Mouse (Mus musculus) midbrain, embryonic 12.5 days (tissue): ENCODE results near the gene Hspg2. TPM values are rescaled to one million over a fixed set of nuclear protein-coding genes. Genes with fewer than 3 reads are reported as not detected.

Source experiments
- ATAC-seq: fragments of 200-750 bp; cut with Nextera tagmentation; 2 replicates; pipeline ENCODE4 v1.8.0; 2017; ENCODE audit warnings: low read depth, moderate TSS enrichment, moderate library complexity; ENCODE audit not compliant: low FRiP score
- H3K27ac ChIP-seq: fragments of 300-500 bp; sonication (generic); replicated peaks from 2 replicates; pipeline ENCODE4 v1.5.1; 2016; ENCODE audit warnings: mild to moderate bottlenecking
- H3K27me3 ChIP-seq: fragments of 300-500 bp; sonication (generic); 2 replicates; pipeline ENCODE4 v1.6.1; 2016; ENCODE audit warnings: mild to moderate bottlenecking
- H3K36me3 ChIP-seq: fragments of 300-500 bp; sonication (generic); 2 replicates; pipeline ENCODE4 v1.6.1; 2016
- H3K4me1 ChIP-seq: fragments of 300-500 bp; sonication (generic); 2 replicates; pipeline ENCODE4 v1.6.1; 2016
- H3K4me2 ChIP-seq: fragments of 300-500 bp; sonication (generic); replicated peaks from 2 replicates; pipeline ENCODE4 v1.6.1; 2016; ENCODE audit warnings: mild to moderate bottlenecking, moderate library complexity
- H3K4me3 ChIP-seq: fragments of 300-500 bp; sonication (generic); 2 replicates; pipeline ENCODE4 v1.5.1; 2016; ENCODE audit warnings: mild to moderate bottlenecking
- H3K9ac ChIP-seq: fragments of 300-500 bp; sonication (generic); replicated peaks from 2 replicates; pipeline ENCODE4 v1.6.1; 2016; ENCODE audit warnings: mild to moderate bottlenecking, moderate library complexity
- H3K9me3 ChIP-seq: fragments of 300-500 bp; sonication (generic); 2 replicates; pipeline ENCODE4 v1.6.1; 2016; ENCODE audit warnings: mild to moderate bottlenecking
- WGBS: fragments of 180-500 bp; shearing (Covaris S2); methylation state at CpG from one replicate; pipeline ENCODE4 v1.1.7; 2016; 5-methylcytosine and 5-hydroxymethylcytosine counted together
- polyA plus RNA-seq: library from polyadenylated mRNA; unstranded; fragments of >200 nt; fragmentation: Nextera tagmentation; extraction: Ambion mirVana; gene quantifications from 2 replicates; pipeline ENCODE4 v1.2.1, GENCODE M21; 2016

Hspg2 gene
- polyA plus RNA-seq, 1 experiment from 2014 or later: 9.5 TPM

- no peaks in the 10 kb centered on the region for H3K9me3 ChIP-seq
- H3K4me3 ChIP-seq: no peak overlapping the region
- no peaks in the 10 kb centered on the region for H3K36me3 ChIP-seq
- 0 out of 2 replicates have a peak overlapping the region, but pooled peaks have one; percentile 15 for H3K27ac ChIP-seq
- no peak overlapping the region for H3K4me2 ChIP-seq
- no peak overlapping the region for H3K9ac ChIP-seq
- ATAC-seq: no peak
- WGBS: 49% methylated on average over 14 of the region's 14 CpGs
- H3K27me3 ChIP-seq: peaks cover 11% of the 10 kb centered on the region
- peaks cover 79% of the 10 kb centered on the region for H3K4me1 ChIP-seq
Observed at GRCm38 (mm10) chr4:137485258-137485960, 16.8 kb downstream of the Hspg2 start.

- 41% methylated on average over 20 of the region's 20 CpGs for WGBS
- Histone ChIP-seq H3K9ac (no peak overlapping the region), H3K4me1 (peaks cover 71% of the 10 kb centered on the region), H3K27ac (0 out of 2 replicates have a peak overlapping the region, but pooled peaks have one; percentile 15), H3K4me3 (no peak overlapping the region), H3K27me3 (peaks cover 3% of the 10 kb centered on the region), H3K36me3 (no peaks in the 10 kb centered on the region), H3K4me2 (no peak overlapping the region), H3K9me3 (no peaks in the 10 kb centered on the region)
- no peak for ATAC-seq
Observed at GRCm38 (mm10) chr4:137486081-137487014, 17.8 kb downstream of the Hspg2 start.

GRCm38 (mm10) chr4:137487286-137488000 lies 18.9 kb downstream of the Hspg2 start:
- no peak overlapping the region for H3K4me2 ChIP-seq

GRCm38 (mm10) chr4:137488038-137488437 lies 19.5 kb downstream of the Hspg2 start:
- WGBS: 36% methylated on average over 11 of the region's 11 CpGs
- no peak overlapping the region for H3K4me2 ChIP-seq
- H3K27ac ChIP-seq: no peak overlapping the region
- no peaks in the 10 kb centered on the region for H3K9me3 ChIP-seq
- no peak overlapping the region for H3K9ac ChIP-seq
- peaks cover 58% of the 10 kb centered on the region for H3K4me1 ChIP-seq
- no peaks in the 10 kb centered on the region; the same call in 1 of the 2 replicates for H3K27me3 ChIP-seq
- no peak for ATAC-seq
- no peak overlapping the region for H3K4me3 ChIP-seq
- H3K36me3 ChIP-seq: no peaks in the 10 kb centered on the region

More at GRCm38 (mm10) chr4:137487286-137488000, 18.9 kb downstream of the Hspg2 start:
- Histone ChIP-seq H3K4me1 (peaks cover 60% of the 10 kb centered on the region), H3K36me3 (no peaks in the 10 kb centered on the region), H3K9ac (0 out of 2 replicates have a peak overlapping the region, but pooled peaks have one; percentile 4), H3K9me3 (no peaks in the 10 kb centered on the region), H3K27ac (peak overlapping the region; percentile 39), H3K27me3 (no peaks in the 10 kb centered on the region; the same call in 1 of the 2 replicates), H3K4me3 (no peak overlapping the region)
- no peak for ATAC-seq
- WGBS: 47% methylated on average over 10 of the region's 10 CpGs

GRCm38 (mm10) chr4:137488571-137489303 lies 20.2 kb downstream of the Hspg2 start:
- no peak overlapping the region for H3K9ac ChIP-seq
- no peak overlapping the region for H3K4me3 ChIP-seq
- peak overlapping the region; percentile 39; the same call in 1 of the 2 replicates for H3K27ac ChIP-seq
- 10% methylated on average over 12 of the region's 12 CpGs for WGBS
- H3K27me3 ChIP-seq: no peaks in the 10 kb centered on the region; the same call in 1 of the 2 replicates
- peaks cover 58% of the 10 kb centered on the region for H3K4me1 ChIP-seq
- no peaks in the 10 kb centered on the region for H3K36me3 ChIP-seq
- no peaks in the 10 kb centered on the region for H3K9me3 ChIP-seq
- peak; percentile 39 for ATAC-seq
- H3K4me2 ChIP-seq: 0 out of 2 replicates have a peak overlapping the region, but pooled peaks have one; percentile 11

- no peak overlapping the region for H3K4me3 ChIP-seq
- no peak overlapping the region for H3K9ac ChIP-seq
- no peaks in the 10 kb centered on the region for H3K36me3 ChIP-seq
- H3K27me3 ChIP-seq: no peaks in the 10 kb centered on the region; the same call in 1 of the 2 replicates
- whole genome bisulfite sequencing: 63% methylated on average over 8 of the region's 8 CpGs
- no peaks in the 10 kb centered on the region for H3K9me3 ChIP-seq
- no peak overlapping the region for H3K4me2 ChIP-seq
- peak overlapping the region; percentile 49; the same call in 1 of the 2 replicates for H3K27ac ChIP-seq
- H3K4me1 ChIP-seq: peaks cover 54% of the 10 kb centered on the region
- no peak for ATAC-seq
Observed at GRCm38 (mm10) chr4:137489996-137490395, 21.4 kb downstream of the Hspg2 start.

- no peak overlapping the region for H3K9ac ChIP-seq
- 86% methylated on average over 11 of the region's 11 CpGs for WGBS
- no peaks in the 10 kb centered on the region; the same call in 1 of the 2 replicates for H3K27me3 ChIP-seq
- H3K9me3 ChIP-seq: no peaks in the 10 kb centered on the region
- peaks cover 35% of the 10 kb centered on the region for H3K4me1 ChIP-seq
- H3K4me2 ChIP-seq: no peak overlapping the region
- H3K27ac ChIP-seq: no peak overlapping the region
- ATAC-seq: no peak
- H3K4me3 ChIP-seq: no peak overlapping the region
- H3K36me3 ChIP-seq: no peaks in the 10 kb centered on the region
Observed at GRCm38 (mm10) chr4:137492563-137492962, 24.0 kb downstream of the Hspg2 start.

- Histone ChIP-seq H3K9ac (no peak overlapping the region), H3K4me1 (peaks cover 29% of the 10 kb centered on the region), H3K9me3 (no peaks in the 10 kb centered on the region), H3K27me3 (no peaks in the 10 kb centered on the region; the same call in 1 of the 2 replicates), H3K4me2 (no peak overlapping the region), H3K36me3 (no peaks in the 10 kb centered on the region), H3K4me3 (no peak overlapping the region), H3K27ac (no peak overlapping the region)
- no peak for ATAC-seq
- 91% methylated on average over 4 of the region's 4 CpGs for WGBS
Observed at GRCm38 (mm10) chr4:137493187-137493586, 24.6 kb downstream of the Hspg2 start.

- Histone ChIP-seq H3K9me3 (no peaks in the 10 kb centered on the region), H3K4me2 (no peak overlapping the region), H3K36me3 (no peaks in the 10 kb centered on the region), H3K4me3 (no peak overlapping the region), H3K27me3 (no peaks in the 10 kb centered on the region; the same call in 1 of the 2 replicates), H3K9ac (0 out of 2 replicates have a peak overlapping the region, but pooled peaks have one; percentile 15), H3K27ac (peak overlapping the region; percentile 60), H3K4me1 (peaks cover 19% of the 10 kb centered on the region)
- ATAC-seq: no peak
- 9% methylated on average over 19 of the region's 19 CpGs for WGBS
Observed at GRCm38 (mm10) chr4:137494751-137495500, 26.4 kb downstream of the Hspg2 start.

GRCm38 (mm10) chr4:137495501-137496100 lies 27.0 kb downstream of the Hspg2 start:
- Histone ChIP-seq H3K9ac (no peak overlapping the region), H3K27ac (no peak overlapping the region; the same call in 1 of the 2 replicates), H3K36me3 (no peaks in the 10 kb centered on the region), H3K4me3 (no peak overlapping the region), H3K4me2 (no peak overlapping the region), H3K4me1 (peaks cover 16% of the 10 kb centered on the region), H3K9me3 (no peaks in the 10 kb centered on the region), H3K27me3 (no peaks in the 10 kb centered on the region)
- no peak for ATAC-seq
- WGBS: 66% methylated on average over 6 of the region's 6 CpGs
